Mouse (Mus musculus): ENCODE data around the gene Cacna2d2. TPM values are rescaled to one million over a fixed set of nuclear protein-coding genes. Genes with fewer than 3 reads are reported as not detected.
A peak's percentile ranks its signal among the peaks of the same experiment; 100 is the strongest.

Cacna2d2 gene
- polyA plus RNA-seq (2014; fragmentation: Nextera tagmentation; extraction: Ambion mirVana), result 1.4 and 1.8 TPM in 2 replicates

DNA sequence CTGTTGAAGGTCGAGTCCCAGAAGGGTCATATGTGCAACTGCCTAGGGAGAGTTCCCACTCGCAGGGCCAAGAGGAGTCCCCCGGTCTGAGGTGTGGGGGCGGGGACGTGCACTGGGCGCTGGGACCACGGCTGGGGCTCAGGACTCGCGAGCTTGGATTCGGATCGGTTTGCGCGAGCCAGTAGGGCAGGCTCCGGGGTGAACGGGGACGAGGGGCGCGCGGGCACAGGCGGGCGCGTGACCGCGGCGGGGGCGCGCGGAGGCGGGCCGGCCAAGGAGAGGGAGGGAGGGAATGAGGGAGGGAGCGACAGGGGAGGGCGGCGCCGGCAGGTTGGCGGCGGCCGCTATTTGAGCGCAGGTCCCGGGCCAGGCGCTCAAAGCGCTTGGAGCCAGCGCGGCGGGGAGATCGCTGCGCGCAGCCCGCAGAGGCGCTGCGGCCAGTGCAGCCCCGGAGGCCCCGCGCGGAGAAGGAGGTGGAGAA lies at the start of gene Cacna2d2:
Cacna2d2 (plus strand) TSS at position 122 of the 481 bp plus-strand sequence.
- Histone ChIP-seq H3K4me1 (ENCODE audit: control insufficient read depth, insufficient read depth, low read length) (peaks cover 9% of the 10 kb centered on the region), H3K27me3 (ENCODE audit: control insufficient read depth, insufficient read depth, low read length) (peaks cover 41% of the 10 kb centered on the region), H3K9ac (ENCODE audit: low read length) (peak within 1 kb of the TSS; percentile 80), H3K9me3 (ENCODE audit: control insufficient read depth, low read length) (no peaks in the 10 kb centered on the region), H3K36me3 (ENCODE audit: control insufficient read depth, insufficient read depth, low read length) (no peaks in the 10 kb centered on the region), H3K4me2 (ENCODE audit: low read depth) (peak within 1 kb of the TSS; percentile 99), H3K4me3 (ENCODE audit: low read depth, low read length) (peak within 1 kb of the TSS; percentile 74), H3K27ac (ENCODE audit: low read depth, low read length) (0 out of 2 replicates have a peak within 1 kb of the TSS, but pooled peaks have one; percentile 4)
- 1% methylated on average over 30 of the region's 54 CpGs for WGBS
- peak; percentile 70 for ATAC-seq (ENCODE audit: insufficient read depth, low FRiP score, low TSS enrichment)
- peak; percentile 80 for DNase-seq (ENCODE audit: low spot score)

DNA sequence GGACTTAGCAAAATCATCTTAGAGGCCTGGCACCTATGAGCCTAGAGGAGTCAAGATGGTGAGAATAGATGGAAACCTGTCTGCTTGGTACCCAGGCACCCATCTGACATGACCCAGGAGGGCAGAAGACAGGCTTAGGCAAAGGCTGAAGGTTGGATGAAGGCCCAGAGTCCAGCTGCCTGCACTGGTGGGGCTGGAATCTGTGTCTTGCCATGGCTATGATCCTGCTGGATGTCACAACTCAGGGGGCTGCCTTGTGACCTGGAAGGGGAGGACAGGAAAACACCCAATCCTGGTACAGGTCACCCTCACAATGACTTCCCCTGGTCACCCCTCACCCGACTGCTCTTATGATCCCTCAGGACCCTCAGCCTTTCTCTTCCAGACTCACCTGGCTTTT lies 44.6 kb upstream of the Cacna2d2 start:
- Histone ChIP-seq H3K4me1 (ENCODE audit: control insufficient read depth, insufficient read depth, low read length) (no peaks in the 10 kb centered on the region), H3K27ac (ENCODE audit: low read depth, low read length) (no peak overlapping the region), H3K4me2 (ENCODE audit: low read depth) (no peak overlapping the region), H3K36me3 (ENCODE audit: control insufficient read depth, insufficient read depth, low read length) (no peaks in the 10 kb centered on the region), H3K9ac (ENCODE audit: low read length) (0 out of 2 replicates have a peak overlapping the region, but pooled peaks have one; percentile 10), H3K9me3 (ENCODE audit: control insufficient read depth, low read length) (no peaks in the 10 kb centered on the region), H3K4me3 (ENCODE audit: low read depth, low read length) (no peak overlapping the region), H3K27me3 (ENCODE audit: control insufficient read depth, insufficient read depth, low read length) (no peaks in the 10 kb centered on the region)
- no peak for DNase-seq (ENCODE audit: low spot score)
- 83% methylated on average over 1 of the region's 1 CpGs for WGBS
- no peak for ATAC-seq (ENCODE audit: insufficient read depth, low FRiP score, low TSS enrichment)

DNA sequence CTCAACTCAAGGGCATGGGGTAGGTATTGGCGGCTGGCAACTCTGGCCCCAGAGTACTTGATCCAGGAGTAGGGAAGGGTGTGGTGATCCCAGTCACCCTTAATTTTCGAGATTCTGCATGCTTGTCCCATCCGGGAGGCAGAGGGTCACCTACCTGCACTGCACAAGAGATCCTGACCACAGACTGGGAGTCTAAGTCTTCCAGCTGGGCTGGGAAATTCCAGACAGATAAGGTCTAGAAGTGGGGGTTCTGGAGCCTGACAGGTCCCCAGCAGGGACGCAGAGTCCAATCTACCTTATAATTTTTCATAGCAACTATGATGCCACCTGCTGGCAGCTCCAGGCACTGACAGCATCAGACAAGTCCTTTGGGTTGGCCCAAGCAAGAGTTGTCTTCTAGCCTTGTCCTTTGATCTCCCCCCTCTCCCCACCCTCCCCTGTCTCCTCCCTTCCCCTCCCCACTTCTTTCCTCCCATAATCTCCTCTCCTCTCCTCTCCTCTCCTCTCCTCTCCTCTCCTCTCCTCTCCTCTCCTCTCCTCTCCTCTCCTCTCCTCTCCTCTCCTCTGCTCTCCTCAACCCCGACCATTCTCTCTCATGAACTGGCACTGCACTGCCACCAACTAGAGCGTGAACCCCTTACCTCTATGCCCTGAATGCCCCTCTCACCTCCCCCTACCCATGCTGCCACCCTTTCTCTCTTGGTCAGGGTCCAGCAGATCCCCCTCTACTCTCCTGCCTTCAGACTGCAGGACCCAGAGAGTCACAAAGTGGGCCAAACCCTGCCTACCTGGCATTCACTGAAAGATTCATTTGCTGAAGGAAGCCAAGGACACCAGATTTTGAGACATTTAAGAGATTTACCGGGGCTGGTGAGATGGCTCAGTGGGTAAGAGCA lies 43.3 kb upstream of the Cacna2d2 start:
- Histone ChIP-seq H3K9ac (ENCODE audit: low read length) (no peak overlapping the region), H3K4me2 (ENCODE audit: low read depth) (no peak overlapping the region), H3K4me3 (ENCODE audit: low read depth, low read length) (no peak overlapping the region), H3K27me3 (ENCODE audit: control insufficient read depth, insufficient read depth, low read length) (no peaks in the 10 kb centered on the region), H3K4me1 (ENCODE audit: control insufficient read depth, insufficient read depth, low read length) (no peaks in the 10 kb centered on the region), H3K36me3 (ENCODE audit: control insufficient read depth, insufficient read depth, low read length) (no peaks in the 10 kb centered on the region), H3K27ac (ENCODE audit: low read depth, low read length) (no peak overlapping the region), H3K9me3 (ENCODE audit: control insufficient read depth, low read length) (no peaks in the 10 kb centered on the region)
- ATAC-seq (ENCODE audit: insufficient read depth, low FRiP score, low TSS enrichment) (no peak), DNase-seq (ENCODE audit: low spot score) (peak; percentile 68)
- 54% methylated on average over 6 of the region's 7 CpGs for WGBS

DNA sequence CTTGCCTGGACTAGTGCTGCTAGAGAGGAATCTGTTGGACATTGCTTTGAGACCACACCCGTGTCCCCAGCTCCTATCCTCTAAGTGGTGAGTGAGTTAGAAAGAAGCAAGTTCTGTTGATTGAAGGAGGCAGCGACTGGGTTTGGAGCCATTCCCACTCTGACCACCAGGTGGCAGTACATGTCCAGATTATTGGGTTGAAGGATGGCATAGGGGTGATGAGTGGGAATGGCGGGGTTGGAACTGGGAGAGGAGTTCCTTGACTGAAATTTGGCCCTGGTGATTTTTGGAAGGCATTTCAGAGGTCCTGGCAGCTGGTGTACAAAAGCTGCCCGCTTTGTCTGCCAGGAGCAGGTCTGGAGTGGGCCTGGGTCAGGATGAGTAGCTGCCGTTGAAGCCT lies 41.8 kb upstream of the Cacna2d2 start:
- 22% methylated on average over 5 of the region's 5 CpGs for WGBS
- peak; percentile 61; the same call in 1 of the 2 replicates for ATAC-seq (ENCODE audit: insufficient read depth, low FRiP score, low TSS enrichment)
- H3K4me2 ChIP-seq (ENCODE audit: low read depth), result no peak overlapping the region
- peak; percentile 84 for DNase-seq (ENCODE audit: low spot score)
- H3K27ac ChIP-seq (ENCODE audit: low read depth, low read length), result no peak overlapping the region
- H3K27me3 ChIP-seq (ENCODE audit: control insufficient read depth, insufficient read depth, low read length), result no peaks in the 10 kb centered on the region
- no peaks in the 10 kb centered on the region for H3K9me3 ChIP-seq (ENCODE audit: control insufficient read depth, low read length)
- no peaks in the 10 kb centered on the region for H3K36me3 ChIP-seq (ENCODE audit: control insufficient read depth, insufficient read depth, low read length)
- H3K4me3 ChIP-seq (ENCODE audit: low read depth, low read length), result no peak overlapping the region
- H3K9ac ChIP-seq (ENCODE audit: low read length), result no peak overlapping the region
- H3K4me1 ChIP-seq (ENCODE audit: control insufficient read depth, insufficient read depth, low read length), result no peaks in the 10 kb centered on the region

DNA sequence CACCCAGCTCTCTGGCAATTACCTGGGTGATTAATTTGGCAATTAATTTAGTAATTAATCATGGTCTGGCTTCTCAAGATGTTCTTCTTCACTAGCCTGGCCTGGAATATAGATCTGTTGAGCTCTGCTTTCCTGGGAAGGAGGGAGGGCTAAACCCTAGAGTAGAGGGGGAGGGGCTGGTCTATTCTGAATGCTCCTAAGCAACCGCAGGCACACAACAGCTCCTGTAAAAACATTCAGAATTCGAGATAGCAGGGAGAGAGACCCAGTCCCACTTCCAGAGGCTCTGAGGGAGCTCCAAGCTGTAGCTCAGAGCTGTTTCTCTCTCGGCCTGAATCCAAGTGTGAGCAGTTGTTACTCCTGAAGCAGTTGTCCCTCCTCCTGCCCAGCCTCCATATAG lies 38.4 kb upstream of the Cacna2d2 start:
- Histone ChIP-seq H3K4me3 (ENCODE audit: low read depth, low read length) (no peak overlapping the region), H3K36me3 (ENCODE audit: control insufficient read depth, insufficient read depth, low read length) (no peaks in the 10 kb centered on the region), H3K27ac (ENCODE audit: low read depth, low read length) (no peak overlapping the region), H3K27me3 (ENCODE audit: control insufficient read depth, insufficient read depth, low read length) (no peaks in the 10 kb centered on the region), H3K4me1 (ENCODE audit: control insufficient read depth, insufficient read depth, low read length) (no peaks in the 10 kb centered on the region), H3K9me3 (ENCODE audit: control insufficient read depth, low read length) (no peaks in the 10 kb centered on the region), H3K9ac (ENCODE audit: low read length) (no peak overlapping the region), H3K4me2 (ENCODE audit: low read depth) (no peak overlapping the region)
- no peak for ATAC-seq (ENCODE audit: insufficient read depth, low FRiP score, low TSS enrichment)
- no peak for DNase-seq (ENCODE audit: low spot score)
- WGBS, result 23% methylated on average over 3 of the region's 3 CpGs

DNA sequence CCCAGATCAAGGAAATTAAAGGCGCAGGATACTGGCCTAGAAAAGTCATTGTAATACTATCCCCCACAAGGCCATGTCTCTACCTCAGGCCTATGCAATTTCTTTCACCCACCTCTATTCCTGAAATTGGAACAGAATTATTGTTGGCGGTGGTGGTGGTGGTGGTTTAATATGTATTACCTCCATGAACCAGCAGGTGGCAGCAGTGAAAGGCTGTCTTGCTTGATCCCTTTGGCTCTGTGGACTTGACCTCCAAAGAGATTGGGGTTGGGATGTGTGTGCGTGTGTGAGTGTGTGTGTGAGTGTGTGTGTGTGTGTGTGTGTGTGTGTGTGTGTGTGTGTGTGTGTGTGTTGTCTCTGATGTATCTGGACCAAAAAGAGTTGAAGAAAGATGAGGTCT lies 32.8 kb upstream of the Cacna2d2 start:
- Histone ChIP-seq H3K9ac (ENCODE audit: low read length) (no peak overlapping the region), H3K4me1 (ENCODE audit: control insufficient read depth, insufficient read depth, low read length) (no peaks in the 10 kb centered on the region), H3K9me3 (ENCODE audit: control insufficient read depth, low read length) (no peaks in the 10 kb centered on the region), H3K4me2 (ENCODE audit: low read depth) (no peak overlapping the region), H3K4me3 (ENCODE audit: low read depth, low read length) (no peak overlapping the region), H3K27me3 (ENCODE audit: control insufficient read depth, insufficient read depth, low read length) (no peaks in the 10 kb centered on the region), H3K36me3 (ENCODE audit: control insufficient read depth, insufficient read depth, low read length) (no peaks in the 10 kb centered on the region), H3K27ac (ENCODE audit: low read depth, low read length) (no peak overlapping the region)
- peak; percentile 49 for DNase-seq (ENCODE audit: low spot score)
- no peak; the same call in 1 of the 2 replicates for ATAC-seq (ENCODE audit: insufficient read depth, low FRiP score, low TSS enrichment)
- WGBS, result 15% methylated on average over 3 of the region's 3 CpGs

DNA sequence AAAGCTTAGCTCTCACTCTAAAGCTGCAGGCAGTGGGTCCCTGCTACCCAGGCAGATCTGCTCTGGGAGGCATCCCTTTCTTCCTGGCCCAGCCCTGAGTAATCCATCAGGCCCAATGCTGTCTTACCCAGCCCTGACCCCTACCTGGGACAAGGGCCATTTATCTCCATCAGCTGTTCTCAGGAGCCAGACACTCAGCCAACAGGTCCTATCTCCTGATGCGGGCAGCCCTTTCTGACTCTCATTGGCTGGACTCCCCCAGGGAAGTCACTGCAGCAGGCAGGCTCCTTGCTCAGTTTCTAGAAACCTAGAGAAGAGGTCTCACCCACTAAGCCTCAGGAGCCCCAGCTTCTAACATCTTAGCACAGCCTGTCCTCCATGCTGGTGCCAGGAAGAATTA lies 31.1 kb upstream of the Cacna2d2 start:
- ATAC-seq (ENCODE audit: insufficient read depth, low FRiP score, low TSS enrichment) (no peak), DNase-seq (ENCODE audit: low spot score) (no peak)
- no peaks in the 10 kb centered on the region for H3K27me3 ChIP-seq (ENCODE audit: control insufficient read depth, insufficient read depth, low read length)
- no peak overlapping the region for H3K27ac ChIP-seq (ENCODE audit: low read depth, low read length)
- H3K4me1 ChIP-seq (ENCODE audit: control insufficient read depth, insufficient read depth, low read length), result no peaks in the 10 kb centered on the region
- no peak overlapping the region for H3K4me2 ChIP-seq (ENCODE audit: low read depth)
- H3K9me3 ChIP-seq (ENCODE audit: control insufficient read depth, low read length), result no peaks in the 10 kb centered on the region
- no peaks in the 10 kb centered on the region for H3K36me3 ChIP-seq (ENCODE audit: control insufficient read depth, insufficient read depth, low read length)
- WGBS, result 71% methylated on average over 1 of the region's 1 CpGs
- no peak overlapping the region for H3K4me3 ChIP-seq (ENCODE audit: low read depth, low read length)
- H3K9ac ChIP-seq (ENCODE audit: low read length), result no peak overlapping the region

DNA sequence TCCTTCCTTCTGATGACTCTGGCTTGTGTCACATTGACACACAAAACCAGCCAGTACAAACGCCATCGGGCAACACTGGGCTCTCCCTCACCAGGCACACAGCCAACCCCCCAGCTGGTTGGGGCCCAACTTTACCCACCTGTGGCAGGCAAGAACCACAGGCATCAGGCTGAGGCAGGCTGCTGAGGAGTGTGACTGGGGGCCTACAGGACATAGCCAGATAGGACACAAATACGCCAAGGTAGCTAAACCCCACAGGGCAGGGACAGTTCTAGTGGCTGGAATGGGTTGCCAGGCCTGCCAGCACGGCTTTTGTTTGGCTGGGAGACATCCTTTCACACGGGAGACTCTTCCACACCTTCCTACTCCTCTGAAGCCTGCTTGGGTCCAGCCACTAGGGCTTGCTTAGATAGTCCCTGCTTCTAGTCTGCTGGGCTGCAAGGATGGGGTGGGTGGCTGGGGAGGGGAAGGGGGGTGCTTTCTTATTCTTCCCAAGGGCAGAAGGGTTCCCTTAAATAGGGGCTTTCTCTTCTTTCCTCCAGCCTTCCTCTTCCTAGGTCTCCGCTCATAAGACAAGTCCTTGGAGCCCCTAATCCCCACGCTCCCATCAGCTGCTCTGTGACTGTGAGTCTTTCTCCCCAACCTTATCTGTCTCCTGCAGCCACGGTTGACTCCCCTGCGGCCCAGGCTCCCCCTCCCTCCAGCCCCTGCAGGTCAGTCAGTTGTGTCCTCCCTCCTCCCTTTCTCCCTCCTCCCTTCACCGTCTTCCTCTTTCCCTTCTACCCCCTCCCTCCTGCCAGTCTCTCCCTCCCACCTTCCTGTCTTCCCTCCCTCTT lies 29.9 kb upstream of the Cacna2d2 start:
- ATAC-seq (ENCODE audit: insufficient read depth, low FRiP score, low TSS enrichment) (no peak), DNase-seq (ENCODE audit: low spot score) (no peak)
- H3K9ac ChIP-seq (ENCODE audit: low read length), result no peak overlapping the region
- H3K4me3 ChIP-seq (ENCODE audit: low read depth, low read length), result no peak overlapping the region
- no peaks in the 10 kb centered on the region for H3K27me3 ChIP-seq (ENCODE audit: control insufficient read depth, insufficient read depth, low read length)
- no peaks in the 10 kb centered on the region for H3K4me1 ChIP-seq (ENCODE audit: control insufficient read depth, insufficient read depth, low read length)
- no peak overlapping the region for H3K4me2 ChIP-seq (ENCODE audit: low read depth)
- no peaks in the 10 kb centered on the region for H3K9me3 ChIP-seq (ENCODE audit: control insufficient read depth, low read length)
- WGBS, result 37% methylated on average over 10 of the region's 10 CpGs
- no peaks in the 10 kb centered on the region for H3K36me3 ChIP-seq (ENCODE audit: control insufficient read depth, insufficient read depth, low read length)
- H3K27ac ChIP-seq (ENCODE audit: low read depth, low read length), result peak overlapping the region; percentile 35; the same call in 1 of the 2 replicates

All from neural tube, embryonic 11.5 days (tissue).